Mouse (Mus musculus): Measurements from ENCODE around the gene Gabrq.

Gene Gabrq

DNA sequence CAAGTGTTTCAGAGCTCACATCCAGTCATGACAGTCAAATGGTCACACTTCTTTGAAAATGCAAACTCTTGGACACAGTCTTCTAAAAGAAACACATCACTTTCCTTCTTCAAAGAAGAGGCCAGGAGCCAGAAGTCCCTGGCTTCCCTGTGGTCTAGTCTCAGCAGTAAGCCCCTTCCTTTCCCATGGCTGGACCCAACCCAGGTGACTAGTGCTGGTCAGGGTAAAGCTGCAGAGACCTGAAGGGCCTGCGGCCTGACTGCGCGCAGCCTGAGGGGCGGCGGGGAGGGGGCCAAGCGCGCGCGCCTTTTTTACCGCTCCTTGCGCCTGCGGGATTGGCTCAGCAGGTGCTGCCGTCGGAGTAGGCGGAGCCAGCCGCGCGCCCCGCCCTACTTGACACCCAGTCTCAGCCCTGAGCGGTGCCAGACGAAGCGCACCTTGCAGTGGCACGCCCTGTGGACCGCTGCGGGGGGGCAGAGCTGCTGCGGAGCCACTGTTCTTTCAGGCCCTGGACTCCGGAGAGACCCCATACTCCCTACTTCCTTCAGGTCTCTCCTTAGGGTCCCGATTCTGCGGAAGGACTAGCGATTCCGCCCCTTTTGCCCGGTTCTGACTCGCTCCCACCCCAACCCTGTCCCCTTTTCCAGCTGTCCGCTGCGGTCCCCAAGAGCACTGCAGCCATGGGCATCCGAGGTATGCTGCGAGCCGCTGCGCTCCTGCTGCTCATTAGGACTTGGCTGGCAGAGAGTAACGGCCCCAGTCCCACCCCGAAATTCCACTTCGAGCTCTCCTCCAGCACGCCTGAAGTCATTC is at the start of gene Gabrq:
Gene Gabrq (plus strand): TSS at position 403 of the 813 bp plus-strand sequence.
- no peak for DNase-seq (ENCODE audit: extremely low read depth, low read depth, low spot score)

GRCm38 (mm10) chrX:72788773-72789557 is 36.0 kb upstream of the Gabrq start:
- no peak for DNase-seq (ENCODE audit: extremely low read depth, low read depth, low spot score)

- DNase-seq (ENCODE audit: extremely low read depth, low read depth, low spot score): no peak
Measured at GRCm38 (mm10) chrX:72789558-72789871, 35.5 kb upstream of the Gabrq start.

DNA sequence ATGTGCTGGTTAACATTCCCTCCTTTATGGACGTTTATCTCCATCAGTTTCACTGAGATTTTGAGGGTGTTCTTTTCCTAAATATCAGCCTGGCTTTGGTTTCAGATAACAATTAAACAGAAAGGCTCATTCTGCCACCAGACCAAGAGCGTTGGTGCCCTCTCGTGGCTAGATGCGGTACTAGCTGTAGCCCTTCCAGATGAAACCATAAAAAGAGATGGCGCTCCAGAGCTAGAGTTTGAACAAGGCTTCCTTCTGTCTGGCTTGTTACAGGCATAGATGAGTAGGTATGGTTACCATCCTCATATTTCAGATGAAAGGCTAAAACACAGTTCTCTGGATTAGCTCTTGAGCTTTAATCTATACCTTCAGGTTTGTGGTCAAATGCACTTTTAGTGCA is 5.4 kb upstream of the Gabrq start:
- DNase-seq (ENCODE audit: extremely low read depth, low read depth, low spot score): no peak

DNA sequence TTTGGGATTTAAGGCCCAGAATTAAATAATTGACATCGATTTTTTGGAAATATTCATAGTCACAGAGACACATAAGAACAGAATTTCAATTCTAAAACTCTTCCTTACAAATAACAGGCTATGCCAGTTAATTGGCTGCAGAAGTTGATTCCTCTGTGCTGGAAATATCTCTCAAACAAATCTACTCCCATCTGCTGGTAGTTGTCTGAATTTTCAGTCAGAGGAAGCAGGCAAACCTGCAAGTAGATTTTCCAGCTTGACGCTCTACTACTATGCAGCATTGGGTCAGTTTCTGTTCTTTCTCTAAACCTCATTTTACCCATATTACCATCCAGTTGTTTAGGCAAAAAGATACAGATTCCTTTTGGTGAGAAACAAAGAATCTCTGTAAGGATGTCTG is 1.7 kb upstream of the Gabrq start:
- no peak for DNase-seq (ENCODE audit: extremely low read depth, low read depth, low spot score)

GRCm38 (mm10) chrX:72825589-72825905 is 569 bp downstream of the Gabrq start:
- DNase-seq (ENCODE audit: extremely low read depth, low read depth, low spot score): no peak

Data from fat pad, adult 2 months (tissue).